Mouse (Mus musculus) bone marrow, adult 2 months (tissue): ENCODE measurements around the gene Clptm1.
A peak's percentile ranks its signal among the peaks of the same experiment; 100 is the strongest.

ENCODE experiments used
- CTCF ChIP-seq: fragments of 200-500 bp; IDR thresholded peaks from 2 replicates; pipeline ENCODE4 v1.5.1; 2011; ENCODE audit warnings: low read length, control low read depth; ENCODE audit not compliant: control insufficient read depth, insufficient read depth
- POLR2A ChIP-seq: fragments of 200-500 bp; IDR thresholded peaks from 2 replicates; pipeline ENCODE4 v1.6.1; 2011; ENCODE audit warnings: low read depth, mild to moderate bottlenecking, control low read depth, low read length, borderline replicate concordance; ENCODE audit not compliant: control insufficient read depth

DNA sequence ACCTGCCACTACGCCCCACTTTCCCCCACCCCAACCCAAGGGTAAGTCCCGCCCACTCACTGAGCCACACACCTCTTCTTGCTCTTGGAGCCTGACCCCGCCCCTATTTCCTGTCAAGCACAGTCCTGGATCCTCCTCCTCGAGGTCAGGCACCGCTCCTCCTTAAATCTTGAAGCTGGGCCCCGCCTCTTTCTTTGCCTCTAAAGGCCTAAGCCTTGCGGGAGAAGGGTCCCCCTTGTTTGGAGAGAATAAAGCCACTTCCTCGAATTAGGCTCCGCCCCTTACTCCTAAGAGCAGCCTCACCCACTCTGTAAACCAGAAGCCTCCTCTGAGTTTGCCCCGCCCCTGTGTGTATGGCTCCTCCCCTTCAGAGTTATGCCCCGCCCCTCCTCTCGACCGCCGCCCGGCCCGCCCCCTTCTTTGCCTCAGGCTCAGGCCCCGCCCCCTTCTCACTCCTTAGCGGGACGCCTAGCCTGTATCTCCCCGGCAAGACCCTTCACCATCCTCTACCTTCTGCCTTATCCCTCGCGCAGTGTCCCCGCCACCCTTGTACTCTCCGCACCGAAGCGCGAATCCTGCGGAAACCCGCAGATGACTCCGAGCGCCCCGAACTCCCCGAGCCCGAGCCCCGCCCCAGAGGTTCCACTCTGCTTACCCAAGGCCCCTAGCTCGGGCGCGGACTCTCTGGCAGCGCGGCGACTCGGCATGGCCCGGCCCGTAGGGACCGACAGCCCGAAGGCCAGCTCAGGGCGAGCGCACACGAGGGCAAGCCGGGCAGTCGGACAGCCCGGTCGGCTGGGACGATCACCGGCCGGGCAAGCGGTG lies 36.1 kb downstream of the Clptm1 start:
- no peak for TF ChIP-seq CTCF
- TF ChIP-seq POLR2A, result 0 out of 2 replicates have a peak, but pooled peaks have one; percentile 29
